Mouse (Mus musculus) cerebral cortex, adult 2 months (tissue): ENCODE measurements around the gene Cd247.

Experiments
- WGBS: fragments of 180-500 bp; shearing (Covaris S2); methylation state at CpG from one replicate; pipeline ENCODE4 v1.1.7; 2018; 5-methylcytosine and 5-hydroxymethylcytosine counted together

Gene Cd247

GRCm38 (mm10) chr1:165822031-165822430 is 33.5 kb downstream of the Cd247 start:
- 83% methylated on average over 2 of the region's 2 CpGs for WGBS

GRCm38 (mm10) chr1:165828173-165828572 is 39.7 kb downstream of the Cd247 start:
- WGBS = 80% methylated on average over 5 of the region's 5 CpGs

GRCm38 (mm10) chr1:165828615-165829014 is 40.1 kb downstream of the Cd247 start:
- 95% methylated on average over 6 of the region's 6 CpGs for WGBS

- 92% methylated on average over 5 of the region's 5 CpGs for whole genome bisulfite sequencing
Measured at GRCm38 (mm10) chr1:165829890-165830289, 41.4 kb downstream of the Cd247 start.

GRCm38 (mm10) chr1:165833244-165833643 is 44.8 kb downstream of the Cd247 start:
- 69% methylated on average over 4 of the region's 4 CpGs for WGBS

- 47% methylated on average over 17 of the region's 17 CpGs for WGBS
Measured at GRCm38 (mm10) chr1:165833910-165834632, 45.6 kb downstream of the Cd247 start.

GRCm38 (mm10) chr1:165834633-165834975 is 46.1 kb downstream of the Cd247 start:
- WGBS = 47% methylated on average over 12 of the region's 12 CpGs

GRCm38 (mm10) chr1:165836461-165836860 is 48.0 kb downstream of the Cd247 start:
- WGBS = 58% methylated on average over 6 of the region's 6 CpGs

- WGBS = 51% methylated on average over 8 of the region's 8 CpGs
Measured at GRCm38 (mm10) chr1:165837546-165837945, 49.1 kb downstream of the Cd247 start.

- WGBS = 90% methylated on average over 4 of the region's 4 CpGs
Measured at GRCm38 (mm10) chr1:165839201-165839600, 50.7 kb downstream of the Cd247 start.

- WGBS = 25% methylated on average over 31 of the region's 31 CpGs
Measured at GRCm38 (mm10) chr1:165840548-165841230, 52.2 kb downstream of the Cd247 start.

GRCm38 (mm10) chr1:165842170-165842569 is 53.7 kb downstream of the Cd247 start:
- 83% methylated on average over 7 of the region's 7 CpGs for WGBS

GRCm38 (mm10) chr1:165843586-165843985 is 55.1 kb downstream of the Cd247 start:
- 81% methylated on average over 3 of the region's 3 CpGs for WGBS

- WGBS = 7% methylated on average over 20 of the region's 20 CpGs
Measured at GRCm38 (mm10) chr1:165844466-165844951, 56.0 kb downstream of the Cd247 start.

GRCm38 (mm10) chr1:165844956-165845355 is 56.5 kb downstream of the Cd247 start:
- WGBS = 2% methylated on average over 26 of the region's 26 CpGs

GRCm38 (mm10) chr1:165845366-165845765 is 56.9 kb downstream of the Cd247 start:
- 12% methylated on average over 14 of the region's 14 CpGs for WGBS

- WGBS = 94% methylated on average over 8 of the region's 8 CpGs
Measured at GRCm38 (mm10) chr1:165848417-165848816, 59.9 kb downstream of the Cd247 start.

GRCm38 (mm10) chr1:165848881-165849280 is 60.4 kb downstream of the Cd247 start:
- WGBS = 80% methylated on average over 4 of the region's 4 CpGs

- 88% methylated on average over 17 of the region's 17 CpGs for WGBS
Measured at GRCm38 (mm10) chr1:165849458-165850445, 61.3 kb downstream of the Cd247 start.

- 62% methylated on average over 5 of the region's 5 CpGs for WGBS
Measured at GRCm38 (mm10) chr1:165852131-165852530, 63.6 kb downstream of the Cd247 start.

- 85% methylated on average over 4 of the region's 4 CpGs for WGBS
Measured at GRCm38 (mm10) chr1:165853131-165853721, 64.7 kb downstream of the Cd247 start.
